9 mouse cellular contexts compared by ENCODE assay signal in genomic region chr6:125468179-125468960, GRCm38 (mm10). TPM values are rescaled to one million over a fixed set of nuclear protein-coding genes. Genes with fewer than 3 reads are reported as not detected.
DNase-seq lines count a peak whose midpoint lies in the region; ATAC-seq and TF ChIP-seq lines count a peak whose summit lies in the region.
"Had no signal": no experiment of that assay in that cellular context is flagged by ENCODE, and none has a peak within 500 bp of the region (broad histone marks: within the 10 kb centered on the region; RNA-seq: fewer than 3 reads in every experiment).

No protein-coding gene starts in this region.

- no peak overlapping the region for H3K4me3 ChIP-seq in intestine, embryonic 15.5 days (replicated peaks)
- no peak overlapping the region for H3K4me3 ChIP-seq in intestine, postnatal 0 days (ENCODE audit: low read depth, low read length)
- no peak overlapping the region for H3K4me3 ChIP-seq in limb, embryonic 10.5 days

- no peak overlapping the region for H3K9ac ChIP-seq in intestine, embryonic 15.5 days
- no peak overlapping the region for H3K9ac ChIP-seq in intestine, postnatal 0 days (ENCODE audit: low read depth, low read length)

- H3K9me3 ChIP-seq in intestine, embryonic 15.5 days, result no peaks in the 10 kb centered on the region
- H3K9me3 ChIP-seq in intestine, postnatal 0 days (ENCODE audit: control insufficient read depth), result no peaks in the 10 kb centered on the region
- H3K9me3 ChIP-seq in limb, embryonic 10.5 days (replicated peaks), result no peaks in the 10 kb centered on the region

- H3K4me2 ChIP-seq in intestine, embryonic 15.5 days (replicated peaks), result no peak overlapping the region
- no peak overlapping the region for H3K4me2 ChIP-seq in intestine, postnatal 0 days (replicated peaks; ENCODE audit: low read depth)

- ATAC-seq in intestine, embryonic 15.5 days, result no peak; the same call in 1 of the 2 replicates
- ATAC-seq in intestine, postnatal 0 days, result no peak

- peak; percentile 58 for DNase-seq in CD4-positive helper T cell, adult 2 months (ENCODE audit: low read depth, low spot score)
- DNase-seq in brain, adult 2 months (ENCODE audit: low read depth, low spot score), result peak; percentile 45
- no peak for DNase-seq in limb, embryonic 10.5 days (ENCODE audit: low spot score)
- DNase-seq in cerebellum, adult 11-12 months, result no peak
- DNase-seq in left cerebral cortex, postnatal 4 days, result no peak
- no peak for DNase-seq in layer of hippocampus, adult 9-10 months (ENCODE audit: low spot score)
- DNase-seq: retina, postnatal 1 day had no signal

- H3K36me3 ChIP-seq in intestine, embryonic 15.5 days, result no peaks in the 10 kb centered on the region
- no peaks in the 10 kb centered on the region for H3K36me3 ChIP-seq in intestine, postnatal 0 days (ENCODE audit: control insufficient read depth, insufficient read depth)
- H3K36me3 ChIP-seq in limb, embryonic 10.5 days, result no peaks in the 10 kb centered on the region

- peaks cover 12% of the 10 kb centered on the region; the same call in 1 of the 2 replicates for H3K4me1 ChIP-seq in intestine, embryonic 15.5 days (replicated peaks)
- H3K4me1 ChIP-seq in intestine, postnatal 0 days (replicated peaks; ENCODE audit: control insufficient read depth, insufficient read depth, low read length), result no peaks in the 10 kb centered on the region; the same call in 1 of the 2 replicates
- H3K4me1 ChIP-seq in limb, embryonic 10.5 days, result peaks cover 19% of the 10 kb centered on the region

- no peaks in the 10 kb centered on the region for H3K27me3 ChIP-seq in intestine, embryonic 15.5 days (replicated peaks)
- no peaks in the 10 kb centered on the region for H3K27me3 ChIP-seq in intestine, postnatal 0 days (replicated peaks; ENCODE audit: control insufficient read depth, insufficient read depth, low read length)
- no peaks in the 10 kb centered on the region for H3K27me3 ChIP-seq in limb, embryonic 10.5 days (ENCODE audit: low read depth, poor library complexity, severe bottlenecking)

- TF ChIP-seq CTCF in intestine, postnatal 0 days (IDR thresholded peaks at IDR 0.05; ENCODE audit: low read depth), result no peak

- 58% methylated on average over 21 of the region's 21 CpGs for whole genome bisulfite sequencing in intestine, embryonic 15.5 days
- 62% methylated on average over 21 of the region's 21 CpGs for WGBS in intestine, postnatal 0 days
- WGBS in limb, embryonic 10.5 days, result 64% methylated on average over 21 of the region's 21 CpGs

- intact Hi-C loops in left cerebral cortex, postnatal 4 days (cut with DNase I), result no loop called here

- peak overlapping the region; percentile 22; the same call in 1 of the 2 replicates for H3K27ac ChIP-seq in intestine, embryonic 15.5 days
- H3K27ac ChIP-seq in intestine, postnatal 0 days (ENCODE audit: low read depth, low read length), result no peak overlapping the region
- peak overlapping the region; percentile 42; the same call in 1 of the 2 replicates for H3K27ac ChIP-seq in limb, embryonic 10.5 days

RNA-seq across cellular contexts. Expression of gene Cd9, which starts 26.2 kb away (rescaled TPM):
- polyA plus RNA-seq in intestine, embryonic 15.5 days (2015; fragmentation: Nextera tagmentation; extraction: Ambion mirVana), result 160 and 171 TPM in 2 replicates
- 96.1 and 99.5 TPM in 2 replicates for polyA plus RNA-seq in intestine, postnatal 0 days (2015; fragmentation: Nextera tagmentation; extraction: Ambion mirVana)
- 22.5 and 33.2 TPM in 2 replicates for polyA plus RNA-seq in limb, embryonic 10.5 days (2016; fragmentation: Nextera tagmentation; extraction: Ambion mirVana)
- total RNA-seq in left cerebral cortex, postnatal 4 days (2021), result 10 to 100 TPM; 53.1 to 56.4 TPM

Comparison
In these comparisons a context has a peak if more than half of its experiments do, and no peak if none do; other contexts are left out.
1. DNase-seq: peak in CD4-positive helper T cell, adult 2 months (single experiment) and brain, adult 2 months (single experiment); none in limb, embryonic 10.5 days (single experiment), cerebellum, adult 11-12 months (single experiment), left cerebral cortex, postnatal 4 days (single experiment) and layer of hippocampus, adult 9-10 months (single experiment).